Mouse (Mus musculus): Measurements from ENCODE around the gene Arnt2. TPM values are rescaled to one million over a fixed set of nuclear protein-coding genes. Genes with fewer than 3 reads are reported as not detected.

The Arnt2 gene
- polyA plus RNA-seq, 1 experiment from 2014 or later: 88.2 TPM

GRCm38 (mm10) chr7:84273930-84274329, 136.0 kb downstream of the Arnt2 start:
- H3K4me3 ChIP-seq (ENCODE audit: low read depth, low read length): no peak overlapping the region
- H3K9ac ChIP-seq (ENCODE audit: low read depth, low read length): no peak overlapping the region
- H3K27me3 ChIP-seq (ENCODE audit: control insufficient read depth, insufficient read depth, low read depth, low read length): no peaks in the 10 kb centered on the region
- H3K36me3 ChIP-seq (ENCODE audit: control insufficient read depth, insufficient read depth, low read length): peaks cover 21% of the 10 kb centered on the region; the same call in 1 of the 2 replicates
- H3K9me3 ChIP-seq (replicated peaks; ENCODE audit: control insufficient read depth, low read length, poor library complexity, severe bottlenecking): no peaks in the 10 kb centered on the region
- H3K4me2 ChIP-seq (ENCODE audit: low read length): no peak overlapping the region
- H3K27ac ChIP-seq (ENCODE audit: low read length): no peak overlapping the region
- no peaks in the 10 kb centered on the region for H3K4me1 ChIP-seq (ENCODE audit: control insufficient read depth, insufficient read depth, low read length)
- ATAC-seq: no peak
- WGBS: 81% methylated on average over 6 of the region's 6 CpGs

GRCm38 (mm10) chr7:84272206-84272818, 137.7 kb downstream of the Arnt2 start:
- Histone ChIP-seq H3K27me3 (ENCODE audit: control insufficient read depth, insufficient read depth, low read depth, low read length) (no peaks in the 10 kb centered on the region), H3K9me3 (replicated peaks; ENCODE audit: control insufficient read depth, low read length, poor library complexity, severe bottlenecking) (no peaks in the 10 kb centered on the region), H3K4me1 (ENCODE audit: control insufficient read depth, insufficient read depth, low read length) (no peaks in the 10 kb centered on the region), H3K9ac (ENCODE audit: low read depth, low read length) (no peak overlapping the region), H3K27ac (ENCODE audit: low read length) (no peak overlapping the region), H3K4me3 (ENCODE audit: low read depth, low read length) (no peak overlapping the region), H3K4me2 (ENCODE audit: low read length) (no peak overlapping the region), H3K36me3 (ENCODE audit: control insufficient read depth, insufficient read depth, low read length) (peaks cover 26% of the 10 kb centered on the region)
- WGBS: 27% methylated on average over 7 of the region's 7 CpGs
- peak; percentile 85 for ATAC-seq

DNA sequence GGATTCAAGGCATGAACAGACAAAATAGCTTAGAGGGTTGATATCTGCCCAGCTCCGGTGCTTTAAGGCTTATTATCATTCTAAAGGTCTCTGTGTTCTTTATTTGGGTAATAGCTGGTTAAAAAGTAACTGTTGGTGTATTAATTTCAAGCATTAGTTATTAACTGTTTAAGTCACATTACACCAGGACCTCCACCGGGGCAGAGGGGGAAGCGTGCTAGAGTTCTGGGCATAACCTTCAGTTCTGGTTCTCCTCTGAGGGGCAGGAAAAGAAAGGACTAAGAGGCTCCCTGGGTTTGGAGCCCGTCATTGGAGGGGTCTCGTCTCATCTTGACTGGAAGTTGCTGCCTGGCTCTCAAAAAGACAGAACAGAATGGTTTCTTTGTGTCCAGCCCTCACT, 138.5 kb downstream of the Arnt2 start:
- H3K9ac ChIP-seq (ENCODE audit: low read depth, low read length): no peak overlapping the region
- peaks cover 28% of the 10 kb centered on the region for H3K36me3 ChIP-seq (ENCODE audit: control insufficient read depth, insufficient read depth, low read length)
- no peaks in the 10 kb centered on the region for H3K9me3 ChIP-seq (replicated peaks; ENCODE audit: control insufficient read depth, low read length, poor library complexity, severe bottlenecking)
- no peak overlapping the region for H3K4me3 ChIP-seq (ENCODE audit: low read depth, low read length)
- no peak overlapping the region for H3K4me2 ChIP-seq (ENCODE audit: low read length)
- H3K4me1 ChIP-seq (ENCODE audit: control insufficient read depth, insufficient read depth, low read length): no peaks in the 10 kb centered on the region
- H3K27me3 ChIP-seq (ENCODE audit: control insufficient read depth, insufficient read depth, low read depth, low read length): no peaks in the 10 kb centered on the region
- H3K27ac ChIP-seq (ENCODE audit: low read length): no peak overlapping the region
- ATAC-seq: no peak
- 88% methylated on average over 5 of the region's 5 CpGs for WGBS

GRCm38 (mm10) chr7:84263466-84263865, 146.5 kb downstream of the Arnt2 start:
- H3K4me2 ChIP-seq (ENCODE audit: low read length): no peak overlapping the region
- peaks cover 43% of the 10 kb centered on the region for H3K36me3 ChIP-seq (ENCODE audit: control insufficient read depth, insufficient read depth, low read length)
- ATAC-seq: peak; percentile 63
- no peaks in the 10 kb centered on the region for H3K27me3 ChIP-seq (ENCODE audit: control insufficient read depth, insufficient read depth, low read depth, low read length)
- WGBS: 77% methylated on average over 4 of the region's 4 CpGs
- 0 out of 2 replicates have a peak overlapping the region, but pooled peaks have one; percentile 52 for H3K27ac ChIP-seq (ENCODE audit: low read length)
- no peaks in the 10 kb centered on the region for H3K4me1 ChIP-seq (ENCODE audit: control insufficient read depth, insufficient read depth, low read length)
- no peaks in the 10 kb centered on the region for H3K9me3 ChIP-seq (replicated peaks; ENCODE audit: control insufficient read depth, low read length, poor library complexity, severe bottlenecking)
- H3K9ac ChIP-seq (ENCODE audit: low read depth, low read length): no peak overlapping the region
- H3K4me3 ChIP-seq (ENCODE audit: low read depth, low read length): no peak overlapping the region

- peaks cover 44% of the 10 kb centered on the region for H3K36me3 ChIP-seq (ENCODE audit: control insufficient read depth, insufficient read depth, low read length)
- H3K4me2 ChIP-seq (ENCODE audit: low read length): no peak overlapping the region
- WGBS: 73% methylated on average over 6 of the region's 6 CpGs
- H3K9me3 ChIP-seq (replicated peaks; ENCODE audit: control insufficient read depth, low read length, poor library complexity, severe bottlenecking): no peaks in the 10 kb centered on the region
- H3K9ac ChIP-seq (ENCODE audit: low read depth, low read length): no peak overlapping the region
- no peaks in the 10 kb centered on the region for H3K27me3 ChIP-seq (ENCODE audit: control insufficient read depth, insufficient read depth, low read depth, low read length)
- no peak overlapping the region for H3K27ac ChIP-seq (ENCODE audit: low read length)
- no peak for ATAC-seq
- H3K4me1 ChIP-seq (ENCODE audit: control insufficient read depth, insufficient read depth, low read length): no peaks in the 10 kb centered on the region
- no peak overlapping the region for H3K4me3 ChIP-seq (ENCODE audit: low read depth, low read length)
These were observed 148.6 kb downstream of the Arnt2 start for GRCm38 (mm10) chr7:84261341-84261740.

GRCm38 (mm10) chr7:84260401-84260800, 149.6 kb downstream of the Arnt2 start:
- H3K4me2 ChIP-seq (ENCODE audit: low read length): no peak overlapping the region
- no peak overlapping the region for H3K4me3 ChIP-seq (ENCODE audit: low read depth, low read length)
- H3K27ac ChIP-seq (ENCODE audit: low read length): no peak overlapping the region
- WGBS: 93% methylated on average over 4 of the region's 4 CpGs
- H3K27me3 ChIP-seq (ENCODE audit: control insufficient read depth, insufficient read depth, low read depth, low read length): no peaks in the 10 kb centered on the region
- H3K9ac ChIP-seq (ENCODE audit: low read depth, low read length): no peak overlapping the region
- no peaks in the 10 kb centered on the region for H3K9me3 ChIP-seq (replicated peaks; ENCODE audit: control insufficient read depth, low read length, poor library complexity, severe bottlenecking)
- H3K36me3 ChIP-seq (ENCODE audit: control insufficient read depth, insufficient read depth, low read length): peaks cover 40% of the 10 kb centered on the region
- no peak for ATAC-seq
- no peaks in the 10 kb centered on the region for H3K4me1 ChIP-seq (ENCODE audit: control insufficient read depth, insufficient read depth, low read length)

DNA sequence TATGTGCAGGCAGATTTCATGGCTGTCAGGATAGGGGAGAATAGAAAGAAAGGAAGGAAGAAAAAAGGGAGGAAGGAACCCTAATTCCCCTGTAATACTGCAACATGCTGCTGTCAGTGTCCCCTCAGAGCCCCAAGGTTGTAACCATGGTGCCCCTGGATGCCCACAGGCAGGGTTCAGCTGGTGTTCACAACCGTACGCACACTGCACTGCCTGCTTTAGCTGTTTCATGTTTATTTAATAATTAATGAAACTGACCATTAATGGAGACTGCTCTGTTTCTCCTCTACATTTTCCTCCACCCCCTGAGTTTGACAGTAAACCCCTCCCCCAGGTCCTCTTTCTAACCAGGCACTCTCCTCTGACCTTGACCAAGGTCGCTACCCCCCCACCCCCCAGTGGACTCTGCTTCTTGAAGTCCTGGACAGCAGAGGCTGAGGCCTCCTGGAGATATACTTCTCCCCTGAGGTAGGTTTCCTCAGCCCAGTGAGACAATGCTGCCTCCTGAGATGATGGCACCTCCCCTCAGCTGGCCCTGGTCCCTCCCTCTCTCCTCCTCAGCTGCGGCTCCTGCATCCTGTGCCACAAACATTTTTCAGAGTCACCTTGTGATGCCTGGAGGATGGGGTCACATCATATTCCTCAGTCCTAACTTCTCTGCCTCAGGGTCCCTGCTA, 150.5 kb downstream of the Arnt2 start:
- no peak for ATAC-seq
- H3K4me1 ChIP-seq (ENCODE audit: control insufficient read depth, insufficient read depth, low read length): no peaks in the 10 kb centered on the region
- no peak overlapping the region for H3K4me3 ChIP-seq (ENCODE audit: low read depth, low read length)
- H3K9ac ChIP-seq (ENCODE audit: low read depth, low read length): no peak overlapping the region
- peaks cover 36% of the 10 kb centered on the region for H3K36me3 ChIP-seq (ENCODE audit: control insufficient read depth, insufficient read depth, low read length)
- H3K27ac ChIP-seq (ENCODE audit: low read length): no peak overlapping the region
- no peaks in the 10 kb centered on the region for H3K9me3 ChIP-seq (replicated peaks; ENCODE audit: control insufficient read depth, low read length, poor library complexity, severe bottlenecking)
- no peaks in the 10 kb centered on the region for H3K27me3 ChIP-seq (ENCODE audit: control insufficient read depth, insufficient read depth, low read depth, low read length)
- 71% methylated on average over 4 of the region's 4 CpGs for WGBS
- H3K4me2 ChIP-seq (ENCODE audit: low read length): no peak overlapping the region

GRCm38 (mm10) chr7:84256661-84257060, 153.3 kb downstream of the Arnt2 start:
- no peak for ATAC-seq
- no peaks in the 10 kb centered on the region for H3K27me3 ChIP-seq (ENCODE audit: control insufficient read depth, insufficient read depth, low read depth, low read length)
- H3K4me2 ChIP-seq (ENCODE audit: low read length): no peak overlapping the region
- no peak overlapping the region for H3K27ac ChIP-seq (ENCODE audit: low read length)
- H3K4me3 ChIP-seq (ENCODE audit: low read depth, low read length): no peak overlapping the region
- H3K4me1 ChIP-seq (ENCODE audit: control insufficient read depth, insufficient read depth, low read length): no peaks in the 10 kb centered on the region
- peaks cover 32% of the 10 kb centered on the region for H3K36me3 ChIP-seq (ENCODE audit: control insufficient read depth, insufficient read depth, low read length)
- H3K9ac ChIP-seq (ENCODE audit: low read depth, low read length): no peak overlapping the region
- no peaks in the 10 kb centered on the region for H3K9me3 ChIP-seq (replicated peaks; ENCODE audit: control insufficient read depth, low read length, poor library complexity, severe bottlenecking)
- WGBS: 92% methylated on average over 3 of the region's 3 CpGs

DNA sequence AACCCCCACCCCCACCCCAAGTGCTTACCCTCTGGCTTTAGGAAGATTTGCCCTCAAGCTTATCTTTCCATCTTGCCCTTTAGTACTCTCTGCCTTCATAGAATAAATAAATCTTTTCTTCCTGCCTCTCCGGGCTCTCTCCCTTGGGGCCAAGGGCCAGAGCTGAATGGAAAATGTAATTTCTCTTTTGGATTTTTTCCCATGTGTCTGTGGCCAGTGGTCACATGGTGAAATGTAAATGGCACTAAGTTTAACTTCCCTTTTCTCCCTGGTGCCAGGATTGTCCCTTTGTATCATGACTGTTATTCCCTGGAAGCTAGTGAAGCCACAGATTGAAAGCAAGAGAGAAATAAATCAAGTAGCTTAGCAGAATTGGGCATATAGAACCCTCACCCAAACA, 153.7 kb downstream of the Arnt2 start:
- H3K36me3 ChIP-seq (ENCODE audit: control insufficient read depth, insufficient read depth, low read length): peaks cover 29% of the 10 kb centered on the region
- H3K4me1 ChIP-seq (ENCODE audit: control insufficient read depth, insufficient read depth, low read length): no peaks in the 10 kb centered on the region
- no peak overlapping the region for H3K4me3 ChIP-seq (ENCODE audit: low read depth, low read length)
- WGBS: 63% methylated on average over 1 of the region's 1 CpGs
- no peak overlapping the region for H3K4me2 ChIP-seq (ENCODE audit: low read length)
- ATAC-seq: no peak
- H3K27ac ChIP-seq (ENCODE audit: low read length): no peak overlapping the region
- H3K9ac ChIP-seq (ENCODE audit: low read depth, low read length): no peak overlapping the region
- H3K9me3 ChIP-seq (replicated peaks; ENCODE audit: control insufficient read depth, low read length, poor library complexity, severe bottlenecking): no peaks in the 10 kb centered on the region
- H3K27me3 ChIP-seq (ENCODE audit: control insufficient read depth, insufficient read depth, low read depth, low read length): no peaks in the 10 kb centered on the region
